Mouse (Mus musculus) small intestine, adult 2 months (tissue): ENCODE results near the gene Phip.

ENCODE experiments used
- CTCF ChIP-seq: fragments of 200-500 bp; IDR thresholded peaks from 2 replicates; pipeline ENCODE4 v1.5.1; 2012; ENCODE audit warnings: low read depth, mild to moderate bottlenecking, control low read depth, inconsistent platforms, low read length, moderate library complexity, mixed read lengths; ENCODE audit not compliant: insufficient replicate concordance, insufficient read length; ENCODE audit errors: extremely low read depth
- POLR2A ChIP-seq: fragments of 200-500 bp; IDR thresholded peaks from 2 replicates; pipeline ENCODE4 v1.6.1; 2012; ENCODE audit warnings: low read depth, mild to moderate bottlenecking, control low read depth, inconsistent platforms, low read length, moderate library complexity

- no peak for TF ChIP-seq CTCF
- TF ChIP-seq POLR2A = no peak
These were observed 903 bp upstream of the Phip start for GRCm38 (mm10) chr9:82976219-82976618.
